Mouse (Mus musculus) heart, adult 11 months (tissue): ENCODE data around the gene Fars2.
A peak's percentile ranks its signal among the peaks of the same experiment; 100 is the strongest.

Experiments used
- DNase-seq: peaks from one replicate; pipeline ENCODE4 v3.0.0; 2022

Fars2 gene

GRCm38 (mm10) chr13:36117143-36118014, at the start of gene Fars2, which contains the start of gene Lyrm4:
Gene Fars2 (plus strand): TSS chr13:36117412.
Gene Lyrm4 (minus strand): TSS chr13:36117526.
- peak; percentile 100 for DNase-seq

GRCm38 (mm10) chr13:36074484-36074883, 42.7 kb upstream of the Fars2 start:
- no peak for DNase-seq

GRCm38 (mm10) chr13:36081591-36081990, 35.6 kb upstream of the Fars2 start:
- no peak for DNase-seq

GRCm38 (mm10) chr13:36084701-36085100, 32.5 kb upstream of the Fars2 start:
- no peak for DNase-seq

GRCm38 (mm10) chr13:36085971-36086370, 31.2 kb upstream of the Fars2 start:
- DNase-seq = no peak

GRCm38 (mm10) chr13:36086608-36087391, 30.4 kb upstream of the Fars2 start:
- peak; percentile 85 for DNase-seq

- DNase-seq = no peak
Observed at GRCm38 (mm10) chr13:36087427-36087826, 29.8 kb upstream of the Fars2 start.

GRCm38 (mm10) chr13:36088168-36088567, 29.0 kb upstream of the Fars2 start:
- peak; percentile 86 for DNase-seq

GRCm38 (mm10) chr13:36096684-36097383, 20.4 kb upstream of the Fars2 start:
- DNase-seq = peak; percentile 76

GRCm38 (mm10) chr13:36105591-36105990, 11.6 kb upstream of the Fars2 start:
- no peak for DNase-seq

- no peak for DNase-seq
Observed at GRCm38 (mm10) chr13:36108528-36108927, 8.7 kb upstream of the Fars2 start.

GRCm38 (mm10) chr13:36111331-36111730, 5.9 kb upstream of the Fars2 start:
- no peak for DNase-seq

GRCm38 (mm10) chr13:36113181-36113580, 4.0 kb upstream of the Fars2 start:
- DNase-seq = no peak

- peak; percentile 95 for DNase-seq
Observed at GRCm38 (mm10) chr13:36116520-36117142, 581 bp upstream of the Fars2 start.

GRCm38 (mm10) chr13:36119684-36120083, 2.5 kb downstream of the Fars2 start:
- DNase-seq = no peak

- DNase-seq = no peak
Observed at GRCm38 (mm10) chr13:36120606-36121005, 3.4 kb downstream of the Fars2 start.

GRCm38 (mm10) chr13:36129360-36130054, 12.3 kb downstream of the Fars2 start:
- DNase-seq = no peak

- no peak for DNase-seq
Observed at GRCm38 (mm10) chr13:36131401-36131800, 14.2 kb downstream of the Fars2 start.

- no peak for DNase-seq
Observed at GRCm38 (mm10) chr13:36131992-36132649, 14.9 kb downstream of the Fars2 start.

GRCm38 (mm10) chr13:36139703-36140102, 22.5 kb downstream of the Fars2 start:
- DNase-seq = no peak

- DNase-seq = no peak
Observed at GRCm38 (mm10) chr13:36140247-36141016, 23.2 kb downstream of the Fars2 start.
